In genomic region chr9:71976034-71976433, GRCm38 (mm10) we compare ENCODE assay signal across 8 mouse cellular contexts.
A peak's percentile ranks its signal among the peaks of the same experiment; 100 is the strongest.
DNase-seq lines count a peak whose midpoint lies in the region; ATAC-seq and TF ChIP-seq lines count a peak whose summit lies in the region.

No protein-coding gene starts in this region.

- intact Hi-C loops in heart, postnatal 36 days (cut with DNase I), result no loop called here

- 0 out of 2 replicates have a peak, but pooled peaks have one; percentile 3 for TF ChIP-seq CTCF in midbrain, postnatal 0 days (IDR thresholded peaks at IDR 0.05)

- no peaks in the 10 kb centered on the region for H3K36me3 ChIP-seq in heart, embryonic 11.5 days (ENCODE audit: control insufficient read depth, insufficient read depth, low read length)
- peaks cover 5% of the 10 kb centered on the region for H3K36me3 ChIP-seq in embryonic facial prominence, embryonic 10.5 days (replicated peaks)
- H3K36me3 ChIP-seq in midbrain, postnatal 0 days (ENCODE audit: insufficient read depth, low read length), result no peaks in the 10 kb centered on the region

- no peak for ATAC-seq in heart, embryonic 11.5 days (replicated peaks; ENCODE audit: insufficient number of reproducible peaks, low FRiP score, low TSS enrichment)
- peak; percentile 82 for ATAC-seq in midbrain, postnatal 0 days (ENCODE audit: low FRiP score)

- no peak overlapping the region for H3K4me2 ChIP-seq in heart, embryonic 11.5 days
- peak overlapping the region; percentile 30; the same call in 1 of the 2 replicates for H3K4me2 ChIP-seq in midbrain, postnatal 0 days (ENCODE audit: low read depth, low read length, poor library complexity, severe bottlenecking)

- peak; percentile 89 for DNase-seq in heart, adult 11 months
- DNase-seq in NIH3T3 (ENCODE audit: low read depth), result peak; percentile 36
- peak; percentile 77 for DNase-seq in embryonic facial prominence, embryonic 10.5 days (ENCODE audit: low spot score)
- DNase-seq in kidney, postnatal 4 days, result peak; percentile 50 to 65
- peak; percentile 94 for DNase-seq in midbrain, postnatal 0 days (ENCODE audit: low spot score)
- DNase-seq in heart, postnatal 36 days, result no peak
- no peak for DNase-seq in adrenal gland, postnatal 36 days

- no peaks in the 10 kb centered on the region for H3K9me3 ChIP-seq in heart, embryonic 11.5 days (replicated peaks; ENCODE audit: control insufficient read depth, low read length)
- no peaks in the 10 kb centered on the region for H3K9me3 ChIP-seq in embryonic facial prominence, embryonic 10.5 days
- H3K9me3 ChIP-seq in midbrain, postnatal 0 days (ENCODE audit: low read length), result no peaks in the 10 kb centered on the region

- no peak overlapping the region for H3K27ac ChIP-seq in heart, embryonic 11.5 days (ENCODE audit: low read depth, low read length)
- H3K27ac ChIP-seq in embryonic facial prominence, embryonic 10.5 days (replicated peaks), result no peak overlapping the region
- H3K27ac ChIP-seq in midbrain, postnatal 0 days (ENCODE audit: low read depth, low read length), result 0 out of 2 replicates have a peak overlapping the region, but pooled peaks have one; percentile 38

- 69% methylated on average over 6 of the region's 6 CpGs for WGBS in heart, embryonic 11.5 days (ENCODE audit: insufficient replicate concordance)
- 49% methylated on average over 6 of the region's 6 CpGs for WGBS in embryonic facial prominence, embryonic 10.5 days
- WGBS in midbrain, postnatal 0 days, result 13% methylated on average over 6 of the region's 6 CpGs

- H3K4me1 ChIP-seq in heart, embryonic 11.5 days (ENCODE audit: control insufficient read depth, insufficient read depth, low read length), result peaks cover 11% of the 10 kb centered on the region; the same call in 1 of the 2 replicates
- peaks cover 35% of the 10 kb centered on the region for H3K4me1 ChIP-seq in embryonic facial prominence, embryonic 10.5 days
- H3K4me1 ChIP-seq in midbrain, postnatal 0 days (ENCODE audit: insufficient read depth, low read length), result 0 out of 2 replicates have a peak, but pooled peaks cover 3% of the 10 kb centered on the region

- no peak overlapping the region for H3K4me3 ChIP-seq in heart, embryonic 11.5 days (ENCODE audit: low read depth, low read length)
- no peak overlapping the region for H3K4me3 ChIP-seq in embryonic facial prominence, embryonic 10.5 days
- H3K4me3 ChIP-seq in midbrain, postnatal 0 days (ENCODE audit: low read depth, low read length), result no peak overlapping the region

- no peak overlapping the region for H3K9ac ChIP-seq in heart, embryonic 11.5 days (ENCODE audit: low read depth, low read length)
- H3K9ac ChIP-seq in midbrain, postnatal 0 days (replicated peaks; ENCODE audit: low read length, poor library complexity, severe bottlenecking), result no peak overlapping the region

- H3K27me3 ChIP-seq in heart, embryonic 11.5 days (ENCODE audit: control insufficient read depth, insufficient read depth, low read length), result no peaks in the 10 kb centered on the region
- H3K27me3 ChIP-seq in embryonic facial prominence, embryonic 10.5 days (replicated peaks; ENCODE audit: low read depth, poor library complexity, severe bottlenecking), result no peaks in the 10 kb centered on the region
- no peaks in the 10 kb centered on the region for H3K27me3 ChIP-seq in midbrain, postnatal 0 days (ENCODE audit: insufficient read depth, low read length)

Comparison
In these comparisons a context has a peak if more than half of its experiments do, and no peak if none do; other contexts are left out.
1. DNase-seq: peak in heart, adult 11 months (single experiment), NIH3T3 (single experiment), embryonic facial prominence, embryonic 10.5 days (single experiment), kidney, postnatal 4 days (2 of 2) and midbrain, postnatal 0 days (single experiment); none in heart, postnatal 36 days (0 of 2) and adrenal gland, postnatal 36 days (0 of 2).